11 mouse cellular contexts compared by ENCODE assay signal in genomic region chr17:29447323-29447722, GRCm38 (mm10). TPM values are rescaled to one million over a fixed set of nuclear protein-coding genes. Genes with fewer than 3 reads are reported as not detected.
A peak's percentile ranks its signal among the peaks of the same experiment; 100 is the strongest.
DNase-seq lines count a peak whose midpoint lies in the region; ATAC-seq and TF ChIP-seq lines count a peak whose summit lies in the region.
"Had no signal": no experiment of that assay in that cellular context is flagged by ENCODE, and none has a peak within 500 bp of the region (broad histone marks: within the 10 kb centered on the region; RNA-seq: fewer than 3 reads in every experiment).

No protein-coding gene starts in this region.

- peaks cover 43% of the 10 kb centered on the region for H3K4me1 ChIP-seq in heart, embryonic 11.5 days (ENCODE audit: control insufficient read depth, insufficient read depth, low read length)
- H3K4me1 ChIP-seq in ES-Bruce4 (ENCODE audit: control insufficient read depth, insufficient read depth, low read length), result peaks cover 3% of the 10 kb centered on the region
- peaks cover 67% of the 10 kb centered on the region for H3K4me1 ChIP-seq in embryonic facial prominence, embryonic 10.5 days

- DNase-seq in heart, adult 9 months (ENCODE audit: low spot score in 2 of 2), result no peak
- DNase-seq in embryonic facial prominence, embryonic 10.5 days (ENCODE audit: low spot score), result no peak
- no peak for DNase-seq in gastrocnemius, postnatal 10 days
- no peak for DNase-seq in ovary, postnatal 10 days (ENCODE audit: low spot score)
- no peak for DNase-seq in neural tube, embryonic 10.5 days (ENCODE audit: extremely low spot score, low spot score)
- DNase-seq: embryo, embryonic 11 days; left cerebral cortex, postnatal 4 days; lung, postnatal 4 days had no signal

- H3K9me3 ChIP-seq in heart, embryonic 11.5 days (replicated peaks; ENCODE audit: control insufficient read depth, low read length), result no peaks in the 10 kb centered on the region
- no peaks in the 10 kb centered on the region for H3K9me3 ChIP-seq in ES-Bruce4 (replicated peaks; ENCODE audit: control insufficient read depth, insufficient read depth, low read length, poor library complexity, severe bottlenecking)
- 0 out of 2 replicates have a peak, but pooled peaks cover 2% of the 10 kb centered on the region for H3K9me3 ChIP-seq in embryonic facial prominence, embryonic 10.5 days

- H3K4me3 ChIP-seq in heart, embryonic 11.5 days (ENCODE audit: low read depth, low read length), result no peak overlapping the region
- peak overlapping the region; percentile 15; the same call in 1 of the 2 replicates for H3K4me3 ChIP-seq in ES-Bruce4 (ENCODE audit: low read depth, low read length)
- no peak overlapping the region for H3K4me3 ChIP-seq in embryonic facial prominence, embryonic 10.5 days

- no peak overlapping the region for H3K9ac ChIP-seq in heart, embryonic 11.5 days (ENCODE audit: low read depth, low read length)
- H3K9ac ChIP-seq in ES-Bruce4 (ENCODE audit: low read depth, poor library complexity, severe bottlenecking), result peak overlapping the region; percentile 42

- no peaks in the 10 kb centered on the region for H3K36me3 ChIP-seq in heart, embryonic 11.5 days (ENCODE audit: control insufficient read depth, insufficient read depth, low read length)
- H3K36me3 ChIP-seq in ES-Bruce4 (ENCODE audit: control insufficient read depth, insufficient read depth, low read length, poor library complexity, severe bottlenecking), result no peaks in the 10 kb centered on the region
- H3K36me3 ChIP-seq in embryonic facial prominence, embryonic 10.5 days (replicated peaks), result no peaks in the 10 kb centered on the region

- TF ChIP-seq EP300 in ES-Bruce4 (IDR thresholded peaks at IDR 0.05; ENCODE audit: insufficient read depth, low read depth, low read length), result no peak

- 19% methylated on average over 3 of the region's 3 CpGs for WGBS in heart, embryonic 11.5 days (ENCODE audit: insufficient replicate concordance)
- 51% methylated on average over 3 of the region's 3 CpGs for WGBS in embryonic facial prominence, embryonic 10.5 days

- TF ChIP-seq CTCF in ES-Bruce4 (IDR thresholded peaks at IDR 0.05; ENCODE audit: low read depth, low read length), result no peak

- no peak for TF ChIP-seq POLR2A in ES-Bruce4 (IDR thresholded peaks at IDR 0.05; ENCODE audit: insufficient read depth, low read length)

- ATAC-seq in heart, embryonic 11.5 days (replicated peaks; ENCODE audit: insufficient number of reproducible peaks, low FRiP score, low TSS enrichment), result peak; percentile 75
- ATAC-seq in megakaryocyte progenitor cell, adult 5-6 weeks (replicated peaks; ENCODE audit: poor library complexity), result peak; percentile 79

- no peaks in the 10 kb centered on the region for H3K27me3 ChIP-seq in heart, embryonic 11.5 days (ENCODE audit: control insufficient read depth, insufficient read depth, low read length)
- H3K27me3 ChIP-seq in ES-Bruce4 (ENCODE audit: control insufficient read depth, insufficient read depth, low read length, poor library complexity, severe bottlenecking), result no peaks in the 10 kb centered on the region
- no peaks in the 10 kb centered on the region for H3K27me3 ChIP-seq in embryonic facial prominence, embryonic 10.5 days (replicated peaks; ENCODE audit: low read depth, poor library complexity, severe bottlenecking)

- H3K27ac ChIP-seq in heart, embryonic 11.5 days (ENCODE audit: low read depth, low read length), result peak overlapping the region; percentile 91
- peak overlapping the region; percentile 98 for H3K27ac ChIP-seq in ES-Bruce4 (ENCODE audit: insufficient read depth, low read length)
- peak overlapping the region; percentile 60; the same call in 1 of the 2 replicates for H3K27ac ChIP-seq in embryonic facial prominence, embryonic 10.5 days (replicated peaks)

- no peak overlapping the region for H3K4me2 ChIP-seq in heart, embryonic 11.5 days

RNA-seq across cellular contexts. Expression of gene Pim1, which starts 43.2 kb away (rescaled TPM):
- 23.5 and 27.3 TPM in 2 replicates for polyA plus RNA-seq in heart, embryonic 11.5 days (2014; fragmentation: Nextera tagmentation; extraction: Ambion mirVana)
- polyA plus RNA-seq in ES-Bruce4 (2011; ENCODE audit: insufficient read depth, insufficient read length, low read depth, missing spikeins), result 348 and 350 TPM in 2 replicates
- polyA plus RNA-seq in embryonic facial prominence, embryonic 10.5 days (2016; fragmentation: Nextera tagmentation; extraction: Ambion mirVana), result 31.6 and 33.2 TPM in 2 replicates
- total RNA-seq in megakaryocyte progenitor cell, adult 5-6 weeks (2015), result 41.2 and 52.7 TPM in 2 replicates
- 91.2 and 94.5 TPM in 2 replicates for total RNA-seq in megakaryocyte progenitor cell, adult 5-6 weeks (2017)
- total RNA-seq in gastrocnemius, postnatal 10 days (2021), result 10 to 100 TPM; 15.0 to 23.3 TPM

Comparison
In these comparisons a context has a peak if more than half of its experiments do, and no peak if none do; other contexts are left out.
1. RNA of gene Pim1, which starts 43.2 kb away (polyA plus RNA-seq): 348 to 350 TPM in ES-Bruce4; 31.6 to 33.2 TPM in embryonic facial prominence, embryonic 10.5 days and 23.5 to 27.3 TPM in heart, embryonic 11.5 days; every median in the first group is over 10 times any median in the second.
2. Peak in every context shown above with its lines, with median percentiles within 50 percentile points of each other: H3K27ac ChIP-seq.